Mouse (Mus musculus) forebrain, postnatal 0 days (tissue): ENCODE data around the gene Slc5a5. TPM values are rescaled to one million over a fixed set of nuclear protein-coding genes. Genes with fewer than 3 reads are reported as not detected.

Experiments
- ATAC-seq: fragments of 200-750 bp; cut with Nextera tagmentation; 2 replicates; pipeline ENCODE4 v1.8.0; 2017; ENCODE audit warnings: mild to moderate bottlenecking, moderate library complexity
- DNase-seq: peaks from one replicate; pipeline ENCODE4 v3.0.0-alpha.2; 2015
- H3K27ac ChIP-seq: fragments of 300-500 bp; sonication (generic); 2 replicates; pipeline ENCODE4 v1.5.1; 2014; ENCODE audit warnings: low read depth, mild to moderate bottlenecking, antibody characterized with exemption, low read length, moderate library complexity, mixed read lengths
- H3K27me3 ChIP-seq: fragments of 300-500 bp; sonication (generic); 2 replicates; pipeline ENCODE4 v1.6.1; 2014; ENCODE audit warnings: mild to moderate bottlenecking, low read length, mixed read lengths; ENCODE audit not compliant: insufficient read depth
- H3K36me3 ChIP-seq: fragments of 300-500 bp; sonication (generic); 2 replicates; pipeline ENCODE4 v1.6.1; 2014; ENCODE audit warnings: mild to moderate bottlenecking, moderate library complexity; ENCODE audit not compliant: insufficient read depth
- H3K4me1 ChIP-seq: fragments of 300-500 bp; sonication (generic); 2 replicates; pipeline ENCODE4 v1.6.1; 2014; ENCODE audit warnings: antibody characterized with exemption; ENCODE audit not compliant: insufficient read depth
- H3K4me2 ChIP-seq: fragments of 300-500 bp; sonication (generic); 2 replicates; pipeline ENCODE4 v1.6.1; 2014; ENCODE audit warnings: low read depth, mild to moderate bottlenecking, moderate library complexity
- H3K4me3 ChIP-seq: fragments of 300-500 bp; sonication (generic); 2 replicates; pipeline ENCODE4 v1.5.1; 2014; ENCODE audit warnings: low read depth, low read length, mixed read lengths
- H3K9ac ChIP-seq: fragments of 300-500 bp; sonication (generic); 2 replicates; pipeline ENCODE4 v1.6.1; 2014; ENCODE audit warnings: mild to moderate bottlenecking
- H3K9me3 ChIP-seq: fragments of 300-500 bp; sonication (generic); 2 replicates; pipeline ENCODE4 v1.6.1; 2016; ENCODE audit warnings: low read length
- CTCF ChIP-seq: sonication (generic); IDR thresholded peaks from 2 replicates; pipeline ENCODE4 v1.5.1; 2016; ENCODE audit warnings: antibody characterized with exemption, control low read depth, low read depth
- WGBS: fragments of 180-500 bp; shearing (Covaris S2); extraction: QIAGEN DNeasy Blood & Tissue Kit; methylation state at CpG from one replicate; pipeline ENCODE4 v1.1.7; 2014; 5-methylcytosine and 5-hydroxymethylcytosine counted together
- polyA plus RNA-seq: library from polyadenylated mRNA; unstranded; fragments of >200 nt; fragmentation: Nextera tagmentation; extraction: Ambion mirVana; gene quantifications from 2 replicates; pipeline ENCODE4 v1.2.1, GENCODE M21; 2015
- total RNA-seq: library from RNA; depleted of rRNA; stranded (reverse); fragments of >200 nt; gene quantifications from 2 replicates; pipeline ENCODE4 v1.2.3, GENCODE M21; 2014

Slc5a5 gene
- total and polyA plus RNA-seq, 2 experiments from 2014 or later: 2.2 to 3.6 TPM

DNA sequence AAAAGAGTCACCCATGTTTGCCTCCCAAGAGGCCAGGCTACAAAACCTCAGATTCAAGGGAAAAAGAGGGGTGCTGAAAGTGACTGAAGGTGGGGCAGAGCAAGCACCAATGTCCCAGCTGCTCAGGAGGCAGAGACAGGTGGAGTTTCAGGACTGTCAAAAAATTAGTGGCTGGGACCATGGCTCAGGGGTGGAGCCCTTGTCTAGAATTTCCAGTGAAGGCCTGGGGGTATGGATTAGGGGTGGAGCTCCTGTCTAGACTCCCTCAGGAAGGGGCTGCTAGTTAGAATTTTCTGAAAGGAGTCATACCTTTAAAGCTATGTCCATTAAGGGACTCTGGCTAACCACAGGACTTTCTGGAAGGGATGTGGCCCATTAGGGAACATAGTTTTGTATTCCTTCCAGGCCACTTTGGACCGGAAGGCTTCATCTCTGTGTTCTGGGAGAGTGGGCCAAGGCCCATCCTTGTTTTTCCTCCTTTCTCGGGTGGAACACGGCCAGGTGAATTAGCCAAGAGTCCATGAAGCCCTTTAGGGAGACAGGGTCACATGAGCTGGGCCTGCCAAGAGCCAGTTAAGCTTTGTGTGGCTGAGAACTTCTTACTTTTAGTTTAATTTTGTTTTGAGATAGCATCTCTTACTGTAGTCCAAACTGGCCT lies 43.1 kb downstream of the Slc5a5 start:
- DNase-seq: no peak
- H3K4me3 ChIP-seq: no peak overlapping the region
- no peak overlapping the region for H3K27ac ChIP-seq
- WGBS: 85% methylated on average over 3 of the region's 3 CpGs
- ATAC-seq: no peak
- H3K27me3 ChIP-seq: no peaks in the 10 kb centered on the region
- no peak for TF ChIP-seq CTCF
- no peak overlapping the region for H3K9ac ChIP-seq
- H3K4me2 ChIP-seq: no peak overlapping the region
- no peaks in the 10 kb centered on the region for H3K4me1 ChIP-seq
- peaks cover 4% of the 10 kb centered on the region; the same call in 1 of the 2 replicates for H3K36me3 ChIP-seq
- no peaks in the 10 kb centered on the region for H3K9me3 ChIP-seq

DNA sequence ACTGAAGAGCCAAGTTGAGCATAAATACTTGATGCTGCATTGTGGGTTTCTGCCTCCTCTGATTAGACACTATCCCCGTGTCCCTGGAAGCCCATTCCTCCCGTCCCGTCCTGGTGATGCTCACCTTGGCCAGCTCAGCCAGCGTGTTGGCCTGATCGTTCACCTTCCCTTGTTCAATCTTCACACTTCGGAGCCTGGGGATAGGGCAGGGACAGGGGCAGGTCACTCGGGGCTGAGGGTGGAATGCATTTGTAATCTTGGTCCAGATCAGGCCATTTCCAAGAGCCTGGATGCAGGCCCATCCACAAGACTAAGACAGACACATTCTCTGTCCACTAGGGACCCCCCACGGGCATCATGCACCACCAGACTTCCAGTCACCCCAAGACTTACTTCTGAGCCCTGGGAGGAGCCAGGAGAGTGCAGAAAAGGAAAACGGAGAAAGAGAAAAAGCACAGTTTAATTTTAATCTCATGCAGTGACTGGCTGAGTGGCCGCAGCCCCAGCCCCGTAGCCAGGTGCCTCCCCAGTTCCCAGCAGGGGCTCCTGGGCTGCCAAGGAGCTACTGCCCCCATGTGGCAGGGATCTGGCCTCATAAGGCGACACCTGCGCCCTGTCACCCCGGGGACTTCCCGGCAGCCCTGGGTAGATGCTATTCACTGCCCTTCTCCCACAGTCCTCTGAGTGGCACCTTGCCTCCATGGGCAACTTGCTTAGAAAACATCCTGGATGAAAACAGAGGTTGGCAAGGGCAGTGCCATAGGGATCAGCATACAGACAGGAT lies 46.0 kb downstream of the Slc5a5 start:
- Histone ChIP-seq H3K4me2 (no peak overlapping the region), H3K36me3 (peaks cover 4% of the 10 kb centered on the region; the same call in 1 of the 2 replicates), H3K9me3 (no peaks in the 10 kb centered on the region), H3K27me3 (no peaks in the 10 kb centered on the region), H3K4me3 (no peak overlapping the region), H3K27ac (no peak overlapping the region), H3K4me1 (no peaks in the 10 kb centered on the region), H3K9ac (no peak overlapping the region)
- 63% methylated on average over 15 of the region's 15 CpGs for WGBS
- 0 out of 2 replicates have a peak, but pooled peaks have one; percentile 8 for TF ChIP-seq CTCF
- DNase-seq (no peak), ATAC-seq (no peak)

DNA sequence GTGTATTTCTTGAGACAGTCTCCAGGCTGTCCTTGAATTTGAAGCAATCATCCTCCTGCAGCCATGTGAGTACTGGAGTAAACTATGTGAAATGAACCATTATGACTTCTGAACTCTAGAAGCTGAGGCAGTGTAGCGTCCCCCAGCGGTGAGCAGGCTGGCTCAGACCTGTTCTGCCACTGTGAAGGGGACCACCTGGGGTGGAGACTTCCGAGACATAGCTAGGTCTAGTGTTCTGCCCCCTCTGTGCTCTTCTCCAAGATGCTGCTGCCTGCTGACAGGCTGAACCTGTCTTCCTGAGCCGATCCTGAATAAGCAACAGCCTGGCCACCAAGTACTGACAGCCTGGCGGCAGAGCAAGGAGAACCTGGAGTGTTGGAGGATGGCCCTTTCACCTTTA lies 47.4 kb downstream of the Slc5a5 start:
- no peak for ATAC-seq
- WGBS: 45% methylated on average over 5 of the region's 5 CpGs

DNA sequence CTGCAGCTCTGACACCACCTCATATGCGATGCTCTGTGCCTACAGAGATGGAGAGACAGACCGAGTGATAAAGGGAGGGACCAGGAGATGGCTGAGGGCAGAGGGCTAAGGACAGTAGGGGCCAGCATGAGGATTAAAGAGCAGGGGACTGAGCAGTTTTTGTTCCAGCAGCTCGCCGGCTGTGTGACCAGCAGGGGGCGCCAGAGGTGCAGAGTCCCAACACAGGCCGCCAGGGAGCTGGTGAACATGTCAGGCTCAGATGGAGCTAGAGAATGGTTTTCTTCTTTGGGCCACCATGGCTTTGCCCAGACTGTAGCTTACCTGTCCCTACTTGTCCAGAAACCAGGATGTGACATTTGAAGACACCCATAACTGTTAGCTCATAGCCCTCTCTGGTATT lies 48.0 kb downstream of the Slc5a5 start:
- Histone ChIP-seq H3K4me3 (no peak overlapping the region), H3K36me3 (peaks cover 4% of the 10 kb centered on the region; the same call in 1 of the 2 replicates), H3K9me3 (no peaks in the 10 kb centered on the region), H3K9ac (no peak overlapping the region), H3K27ac (no peak overlapping the region), H3K27me3 (no peaks in the 10 kb centered on the region), H3K4me2 (no peak overlapping the region), H3K4me1 (no peaks in the 10 kb centered on the region)
- DNase-seq (peak; percentile 90), ATAC-seq (no peak)
- under 1% methylated on average over 6 of the region's 6 CpGs for WGBS
- TF ChIP-seq CTCF: peak; percentile 98

More for the DNA sequence above, 47.4 kb downstream of the Slc5a5 start:
- TF ChIP-seq CTCF: no peak
- Histone ChIP-seq H3K9ac (no peak overlapping the region), H3K4me1 (no peaks in the 10 kb centered on the region), H3K27me3 (no peaks in the 10 kb centered on the region), H3K27ac (no peak overlapping the region), H3K4me3 (no peak overlapping the region), H3K9me3 (no peaks in the 10 kb centered on the region), H3K4me2 (no peak overlapping the region), H3K36me3 (peaks cover 4% of the 10 kb centered on the region; the same call in 1 of the 2 replicates)
- DNase-seq: no peak

DNA sequence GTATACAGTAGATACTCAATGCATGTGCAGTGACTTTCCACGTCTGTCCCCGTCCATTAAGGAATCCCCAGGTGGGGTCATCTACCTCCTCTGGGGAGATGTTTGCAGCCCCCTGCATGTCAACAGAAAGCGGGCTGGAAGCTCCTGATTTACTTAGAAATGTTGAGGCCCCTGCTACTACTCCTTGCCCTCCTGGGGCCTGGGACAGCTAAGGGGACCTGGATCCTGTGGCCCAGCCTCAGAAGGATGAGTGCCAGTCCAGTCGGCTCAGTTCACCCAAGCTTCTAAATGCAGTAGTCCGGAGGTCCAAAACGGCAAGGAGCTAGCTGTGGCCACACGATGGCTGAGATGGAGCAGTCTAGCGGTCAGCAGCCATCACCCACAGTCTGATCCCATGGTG lies 48.6 kb downstream of the Slc5a5 start:
- Histone ChIP-seq H3K27ac (no peak overlapping the region), H3K27me3 (no peaks in the 10 kb centered on the region), H3K36me3 (peaks cover 4% of the 10 kb centered on the region; the same call in 1 of the 2 replicates), H3K9ac (no peak overlapping the region), H3K9me3 (no peaks in the 10 kb centered on the region), H3K4me3 (no peak overlapping the region), H3K4me1 (no peaks in the 10 kb centered on the region), H3K4me2 (no peak overlapping the region)
- ATAC-seq (no peak), DNase-seq (no peak)
- no peak for TF ChIP-seq CTCF
- 84% methylated on average over 8 of the region's 8 CpGs for WGBS

DNA sequence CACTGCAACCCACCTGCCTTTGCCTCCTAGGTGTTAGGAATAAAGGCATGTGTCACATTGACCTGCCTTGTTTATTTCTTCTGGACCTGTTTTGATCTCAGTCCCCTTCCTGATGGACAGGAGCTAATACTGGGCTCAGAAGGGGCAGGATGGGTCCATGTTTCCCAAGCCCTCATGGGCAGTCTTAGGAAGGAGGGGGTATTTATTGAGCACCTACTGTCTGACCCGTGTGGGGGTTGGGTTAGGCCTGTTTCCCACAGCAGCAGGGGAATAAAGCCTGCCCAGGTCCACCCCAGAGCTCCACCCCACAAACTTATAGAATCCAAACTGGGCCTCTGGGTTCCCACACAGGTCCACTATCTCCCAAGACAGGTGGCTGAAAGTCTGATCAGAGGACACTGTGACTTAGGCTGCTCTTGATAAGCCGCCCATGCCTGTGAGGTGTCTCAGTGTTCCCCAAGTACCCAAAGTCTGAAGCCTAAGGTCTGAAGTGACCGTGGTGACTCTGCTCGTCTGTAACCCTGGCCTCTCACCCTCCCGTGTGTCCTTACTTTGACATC lies 49.3 kb downstream of the Slc5a5 start:
- no peak for TF ChIP-seq CTCF
- Histone ChIP-seq H3K9ac (no peak overlapping the region), H3K27me3 (no peaks in the 10 kb centered on the region), H3K36me3 (peaks cover 1% of the 10 kb centered on the region; the same call in 1 of the 2 replicates), H3K27ac (no peak overlapping the region), H3K9me3 (no peaks in the 10 kb centered on the region), H3K4me1 (no peaks in the 10 kb centered on the region), H3K4me2 (no peak overlapping the region), H3K4me3 (no peak overlapping the region)
- ATAC-seq (no peak), DNase-seq (no peak)
- 85% methylated on average over 5 of the region's 5 CpGs for WGBS

DNA sequence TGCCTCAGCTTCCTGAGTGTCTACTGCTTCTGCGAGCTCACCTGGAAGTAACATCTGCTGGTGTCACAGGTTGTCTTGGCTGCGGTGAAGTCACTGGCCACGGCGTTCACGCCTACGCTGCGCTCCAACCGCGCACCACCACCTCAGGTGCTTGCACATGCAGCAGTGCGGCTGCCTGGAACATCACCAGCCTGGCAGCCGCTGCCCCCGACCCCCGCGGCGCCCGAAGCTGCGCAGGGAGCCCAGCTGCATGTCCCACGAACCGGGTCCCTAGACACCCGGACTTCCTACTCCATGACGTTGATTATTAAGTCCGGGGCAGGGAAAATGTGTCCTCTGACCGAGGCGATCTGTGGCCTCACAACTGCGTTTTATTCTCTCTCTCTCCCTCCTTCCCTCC lies 50.1 kb downstream of the Slc5a5 start:
- DNase-seq (no peak), ATAC-seq (no peak)
- no peaks in the 10 kb centered on the region for H3K9me3 ChIP-seq
- WGBS: 69% methylated on average over 25 of the region's 25 CpGs
- no peak overlapping the region for H3K4me3 ChIP-seq
- H3K27ac ChIP-seq: no peak overlapping the region
- H3K27me3 ChIP-seq: no peaks in the 10 kb centered on the region
- H3K4me1 ChIP-seq: no peaks in the 10 kb centered on the region
- H3K36me3 ChIP-seq: no peaks in the 10 kb centered on the region; the same call in 1 of the 2 replicates
- no peak overlapping the region for H3K4me2 ChIP-seq
- no peak for TF ChIP-seq CTCF
- H3K9ac ChIP-seq: no peak overlapping the region
